In the genomic region with DNA sequence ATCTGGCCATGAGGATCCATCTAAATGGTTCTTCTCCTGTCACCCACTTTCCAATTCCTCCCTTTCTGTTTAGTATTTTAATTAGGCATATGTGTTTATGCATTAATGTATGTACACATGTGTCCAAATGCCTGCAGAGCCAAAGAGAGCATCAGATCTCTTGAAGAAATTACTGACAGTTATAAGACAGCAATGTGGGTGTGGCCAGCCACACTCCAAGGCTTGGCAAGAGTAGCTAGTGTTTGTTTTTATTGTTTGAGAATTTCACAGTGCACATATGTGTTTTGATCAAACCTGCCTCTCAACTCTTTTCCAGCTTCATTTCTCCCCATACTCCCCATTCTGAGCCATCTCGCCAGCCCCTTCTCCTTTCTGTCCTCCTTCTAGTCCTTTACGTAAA, we compare ENCODE assay signal across 18 mouse cellular contexts.
"Had no signal": no experiment of that assay in that cellular context is flagged by ENCODE, and none has a peak within 500 bp of the region (broad histone marks: within the 10 kb centered on the region; RNA-seq: fewer than 3 reads in every experiment).

No protein-coding gene starts in this region.

- H3K9ac ChIP-seq: liver, embryonic 13.5 days; neural tube, embryonic 12.5 days; neural tube, embryonic 15.5 days had no signal

- DNase-seq: kidney, postnatal 14 days; kidney, postnatal 4 days; layer of hippocampus, adult 9-11 months; liver, embryonic 13.5 days; lung, adult 2 months; lung, postnatal 14 days; lung, postnatal 4 days; midbrain, embryonic 14.5 days; right cerebral cortex, adult 18-20 months; right cerebral cortex, postnatal 14 days; right cerebral cortex, postnatal 4 days; thymus, adult 2 months; thymus, postnatal 14 days; thymus, postnatal 4 days had no signal

- H3K4me1 ChIP-seq: liver, embryonic 13.5 days; neural tube, embryonic 12.5 days; neural tube, embryonic 15.5 days had no signal

- H3K27ac ChIP-seq: liver, embryonic 13.5 days; neural tube, embryonic 12.5 days; neural tube, embryonic 15.5 days; stomach, postnatal 0 days had no signal

- H3K27me3 ChIP-seq: liver, embryonic 13.5 days; neural tube, embryonic 12.5 days; neural tube, embryonic 15.5 days had no signal

- H3K4me2 ChIP-seq: liver, embryonic 13.5 days; midbrain, embryonic 11.5 days; neural tube, embryonic 12.5 days; neural tube, embryonic 15.5 days had no signal

- H3K36me3 ChIP-seq: liver, embryonic 13.5 days; neural tube, embryonic 12.5 days; neural tube, embryonic 15.5 days had no signal

- H3K9me3 ChIP-seq: liver, embryonic 13.5 days; neural tube, embryonic 12.5 days; neural tube, embryonic 15.5 days had no signal

- H3K4me3 ChIP-seq: liver, embryonic 13.5 days; neural tube, embryonic 12.5 days; neural tube, embryonic 15.5 days had no signal
